Mouse (Mus musculus): Measurements from ENCODE around the gene Kctd13.
A peak's percentile ranks its signal among the peaks of the same experiment; 100 is the strongest.

GRCm38 (mm10) chr7:126975950-126976866 is 47.5 kb downstream of the Kctd13 start, which contains the start of gene Cdiptos:
- TF ChIP-seq CTCF (IDR thresholded peaks at IDR 0.05; ENCODE audit: borderline replicate concordance, extremely low read depth, insufficient read depth, insufficient read length) (peak; percentile 98), POLR2A (IDR thresholded peaks at IDR 0.05; ENCODE audit: borderline replicate concordance, extremely low read depth, insufficient read depth, insufficient read length, poor library complexity, severe bottlenecking) (no peak)
